Mouse (Mus musculus) neutrophil, adult 65 days (primary cell): Measurements from ENCODE around the gene Car5b. TPM values are rescaled to one million over a fixed set of nuclear protein-coding genes. Genes with fewer than 3 reads are reported as not detected.

Experiments used
- total RNA-seq: library from RNA; stranded (reverse); gene quantifications from 2 replicates; pipeline ENCODE4 v1.2.4, GENCODE M21; 2023

Car5b gene
- total RNA-seq, result 0.29 and 0.35 TPM in 2 replicates

GRCm38 (mm10) chrX:164027607-164028289 is at the start of gene Car5b:
Gene Car5b (minus strand): TSS chrX:164027997.

GRCm38 (mm10) chrX:164076040-164076775 is 48.4 kb upstream of the Car5b start, which contains the start of gene Siah1b:
Gene Siah1b (minus strand): TSS chrX:164076493.

GRCm38 (mm10) chrX:163958467-163958875 is 69.3 kb downstream of the Car5b start, which contains the start of gene Zrsr2:
Gene Zrsr2 (minus strand): TSS chrX:163958661.

Other genes starting within 250 kb of the Car5b start
- gene Ap1s2, start 119.0 kb downstream of the Car5b start, total RNA-seq, result 109 and 124 TPM in 2 replicates
- gene Zrsr2, start 69.3 kb downstream of the Car5b start, total RNA-seq, result 60.9 and 69.2 TPM in 2 replicates
- 11.0 and 14.0 TPM in 2 replicates for gene Siah1b, start 48.5 kb upstream of the Car5b start, total RNA-seq
- not detected in 2 replicates for gene Cltrn, start 60.8 kb upstream of the Car5b start, total RNA-seq
- gene Ace2, start 111.3 kb upstream of the Car5b start, total RNA-seq, result not detected in 2 replicates
- 69.7 and 86.8 TPM in 2 replicates for gene Bmx, start 230.2 kb upstream of the Car5b start, total RNA-seq
- 0.82 and 0.88 TPM in 2 replicates for gene Pir, start 241.4 kb upstream of the Car5b start, total RNA-seq